Mouse (Mus musculus) hindbrain, embryonic 11.5 days (tissue): ENCODE results near the gene Lig3. TPM values are rescaled to one million over a fixed set of nuclear protein-coding genes. Genes with fewer than 3 reads are reported as not detected.
A peak's percentile ranks its signal among the peaks of the same experiment; 100 is the strongest.

ENCODE experiments used
- ATAC-seq: fragments of 200-750 bp; cut with Nextera tagmentation; 2 replicates; pipeline ENCODE4 v1.8.0; 2017; ENCODE audit warnings: mild to moderate bottlenecking, moderate TSS enrichment, moderate library complexity; ENCODE audit not compliant: low FRiP score
- DNase-seq: peaks from one replicate; pipeline ENCODE4 v3.0.0-alpha.2; 2015; ENCODE audit warnings: low spot score
- H3K27ac ChIP-seq: fragments of 300-500 bp; sonication (generic); 2 replicates; pipeline ENCODE4 v1.5.1; 2014; ENCODE audit warnings: mild to moderate bottlenecking, low read depth, low read length
- H3K27me3 ChIP-seq: fragments of 300-500 bp; sonication (generic); 2 replicates; pipeline ENCODE4 v1.6.1; 2014; ENCODE audit warnings: mild to moderate bottlenecking, low read length, moderate library complexity, mixed read lengths; ENCODE audit not compliant: control insufficient read depth, insufficient read depth
- H3K36me3 ChIP-seq: fragments of 300-500 bp; sonication (generic); 2 replicates; pipeline ENCODE4 v1.6.1; 2014; ENCODE audit warnings: mild to moderate bottlenecking, low read length, moderate library complexity, mixed read lengths; ENCODE audit not compliant: control insufficient read depth, insufficient read depth
- H3K4me1 ChIP-seq: fragments of 300-500 bp; sonication (generic); replicated peaks from 2 replicates; pipeline ENCODE4 v1.6.1; 2014; ENCODE audit warnings: low read length, mixed read lengths; ENCODE audit not compliant: control insufficient read depth, insufficient read depth
- H3K4me2 ChIP-seq: fragments of 300-500 bp; sonication (generic); replicated peaks from 2 replicates; pipeline ENCODE4 v1.6.1; 2014; ENCODE audit warnings: mild to moderate bottlenecking, low read depth, low read length
- H3K4me3 ChIP-seq: fragments of 300-500 bp; sonication (generic); 2 replicates; pipeline ENCODE4 v1.5.1; 2014; ENCODE audit warnings: low read depth, low read length
- H3K9ac ChIP-seq: fragments of 300-500 bp; sonication (generic); 2 replicates; pipeline ENCODE4 v1.6.1; 2014; ENCODE audit warnings: low read depth, low read length
- H3K9me3 ChIP-seq: fragments of 300-500 bp; sonication (generic); 2 replicates; pipeline ENCODE4 v1.6.1; 2016; ENCODE audit warnings: low read length; ENCODE audit not compliant: control insufficient read depth
- WGBS: fragments of 180-500 bp; shearing (Covaris S2); extraction: QIAGEN DNeasy Blood & Tissue Kit; methylation state at CpG from one replicate; pipeline ENCODE4 v1.1.7; 2014; 5-methylcytosine and 5-hydroxymethylcytosine counted together
- polyA plus RNA-seq: library from polyadenylated mRNA; unstranded; fragments of >200 nt; fragmentation: Nextera tagmentation; extraction: Ambion mirVana; gene quantifications from 2 replicates; pipeline ENCODE4 v1.2.1, GENCODE M21; 2014

Lig3 gene
- polyA plus RNA-seq, 1 experiment from 2014 or later, result 38.0 TPM

GRCm38 (mm10) chr11:82763261-82763660 is 17.6 kb upstream of the Lig3 start:
- no peak overlapping the region for H3K27ac ChIP-seq
- no peaks in the 10 kb centered on the region for H3K9me3 ChIP-seq
- H3K9ac ChIP-seq, result peak overlapping the region; percentile 87
- peak overlapping the region; percentile 88 for H3K4me2 ChIP-seq
- peak overlapping the region; percentile 99 for H3K4me3 ChIP-seq
- 15% methylated on average over 4 of the region's 4 CpGs for WGBS
- H3K36me3 ChIP-seq, result no peaks in the 10 kb centered on the region
- H3K4me1 ChIP-seq, result peaks cover 3% of the 10 kb centered on the region; the same call in 1 of the 2 replicates
- no peak for ATAC-seq
- no peaks in the 10 kb centered on the region for H3K27me3 ChIP-seq
- no peak for DNase-seq

GRCm38 (mm10) chr11:82763742-82764437 is 17.0 kb upstream of the Lig3 start, which contains the start of the genes Cct6b and Zfp830:
Cct6b (minus strand) TSS chr11:82764321.
Zfp830 (plus strand) TSS chr11:82764345.
- ATAC-seq (peak; percentile 100), DNase-seq (peak; percentile 95)
- H3K27me3 ChIP-seq, result no peaks in the 10 kb centered on the region
- H3K27ac ChIP-seq, result peak within 1 kb of the TSS; percentile 80
- H3K4me2 ChIP-seq, result peak within 1 kb of the TSS; percentile 88
- no peaks in the 10 kb centered on the region for H3K9me3 ChIP-seq
- H3K9ac ChIP-seq, result peak within 1 kb of the TSS; percentile 87
- no peaks in the 10 kb centered on the region for H3K36me3 ChIP-seq
- under 1% methylated on average over 44 of the region's 44 CpGs for WGBS
- H3K4me1 ChIP-seq, result peaks cover 3% of the 10 kb centered on the region; the same call in 1 of the 2 replicates
- peak within 1 kb of the TSS; percentile 99 for H3K4me3 ChIP-seq

GRCm38 (mm10) chr11:82764438-82764924 is 16.4 kb upstream of the Lig3 start:
- peak overlapping the region; percentile 87 for H3K9ac ChIP-seq
- DNase-seq (no peak), ATAC-seq (peak; percentile 82)
- no peaks in the 10 kb centered on the region for H3K27me3 ChIP-seq
- no peaks in the 10 kb centered on the region for H3K9me3 ChIP-seq
- peak overlapping the region; percentile 88 for H3K4me2 ChIP-seq
- no peaks in the 10 kb centered on the region for H3K36me3 ChIP-seq
- H3K27ac ChIP-seq, result peak overlapping the region; percentile 80
- WGBS, result under 1% methylated on average over 28 of the region's 28 CpGs
- peak overlapping the region; percentile 99 for H3K4me3 ChIP-seq
- peaks cover 3% of the 10 kb centered on the region; the same call in 1 of the 2 replicates for H3K4me1 ChIP-seq

- no peaks in the 10 kb centered on the region for H3K36me3 ChIP-seq
- 62% methylated on average over 5 of the region's 5 CpGs for WGBS
- H3K9me3 ChIP-seq, result no peaks in the 10 kb centered on the region
- no peak overlapping the region for H3K27ac ChIP-seq
- H3K9ac ChIP-seq, result peak overlapping the region; percentile 95
- H3K4me1 ChIP-seq, result no peaks in the 10 kb centered on the region; the same call in 1 of the 2 replicates
- DNase-seq (no peak), ATAC-seq (no peak)
- H3K27me3 ChIP-seq, result no peaks in the 10 kb centered on the region
- H3K4me3 ChIP-seq, result peak overlapping the region; percentile 96
- H3K4me2 ChIP-seq, result peak overlapping the region; percentile 51
Observed at GRCm38 (mm10) chr11:82780134-82780533, 774 bp upstream of the Lig3 start.

GRCm38 (mm10) chr11:82782197-82782596 is 1.3 kb downstream of the Lig3 start:
- no peak for ATAC-seq
- H3K27ac ChIP-seq, result no peak overlapping the region
- no peaks in the 10 kb centered on the region; the same call in 1 of the 2 replicates for H3K4me1 ChIP-seq
- H3K4me3 ChIP-seq, result peak overlapping the region; percentile 96
- no peak for DNase-seq
- H3K4me2 ChIP-seq, result peak overlapping the region; percentile 51
- peak overlapping the region; percentile 95 for H3K9ac ChIP-seq
- no peaks in the 10 kb centered on the region for H3K9me3 ChIP-seq
- H3K27me3 ChIP-seq, result no peaks in the 10 kb centered on the region
- H3K36me3 ChIP-seq, result no peaks in the 10 kb centered on the region
- 46% methylated on average over 6 of the region's 6 CpGs for WGBS

- no peak for DNase-seq
- Histone ChIP-seq H3K4me1 (no peaks in the 10 kb centered on the region; the same call in 1 of the 2 replicates), H3K27ac (no peak overlapping the region), H3K4me2 (no peak overlapping the region), H3K9ac (no peak overlapping the region), H3K9me3 (no peaks in the 10 kb centered on the region), H3K27me3 (no peaks in the 10 kb centered on the region), H3K36me3 (0 out of 2 replicates have a peak, but pooled peaks cover 3% of the 10 kb centered on the region), H3K4me3 (no peak overlapping the region)
- no peak for ATAC-seq
- WGBS, result 96% methylated on average over 11 of the region's 11 CpGs
Observed at GRCm38 (mm10) chr11:82783453-82783852, 2.5 kb downstream of the Lig3 start.

- Histone ChIP-seq H3K4me2 (no peak overlapping the region), H3K4me3 (no peak overlapping the region), H3K9ac (no peak overlapping the region), H3K4me1 (no peaks in the 10 kb centered on the region; the same call in 1 of the 2 replicates), H3K27ac (no peak overlapping the region), H3K9me3 (no peaks in the 10 kb centered on the region), H3K36me3 (0 out of 2 replicates have a peak, but pooled peaks cover 2% of the 10 kb centered on the region), H3K27me3 (no peaks in the 10 kb centered on the region)
- 95% methylated on average over 3 of the region's 3 CpGs for WGBS
- DNase-seq (no peak), ATAC-seq (no peak)
Observed at GRCm38 (mm10) chr11:82806656-82807055, 25.7 kb downstream of the Lig3 start.

- no peak for ATAC-seq
- H3K4me2 ChIP-seq, result no peak overlapping the region
- no peak overlapping the region for H3K9ac ChIP-seq
- no peaks in the 10 kb centered on the region for H3K27me3 ChIP-seq
- no peak for DNase-seq
- H3K4me1 ChIP-seq, result no peaks in the 10 kb centered on the region; the same call in 1 of the 2 replicates
- H3K27ac ChIP-seq, result no peak overlapping the region
- H3K36me3 ChIP-seq, result 0 out of 2 replicates have a peak, but pooled peaks cover 1% of the 10 kb centered on the region
- no peak overlapping the region for H3K4me3 ChIP-seq
- H3K9me3 ChIP-seq, result no peaks in the 10 kb centered on the region
- 77% methylated on average over 3 of the region's 3 CpGs for WGBS
Observed at GRCm38 (mm10) chr11:82807370-82807769, 26.5 kb downstream of the Lig3 start.
